Mouse (Mus musculus) splenic B cell, adult 2 months (primary cell): ENCODE measurements around the gene 1520401A03Rik.

Experiments used
- DNase-seq: peaks from one replicate; pipeline ENCODE4 v3.0.0-alpha.2; 2011; ENCODE audit warnings: low read depth, low spot score
- H3K27me3 ChIP-seq: 2 replicates; pipeline ENCODE4 v1.6.1; 2012; ENCODE audit warnings: mild to moderate bottlenecking, low read length, moderate library complexity, mixed read lengths; ENCODE audit not compliant: control insufficient read depth, poor library complexity, insufficient read depth, severe bottlenecking
- H3K36me3 ChIP-seq: 2 replicates; pipeline ENCODE4 v1.6.1; 2012; ENCODE audit warnings: mild to moderate bottlenecking, low read length, moderate library complexity, mixed read lengths; ENCODE audit not compliant: control insufficient read depth, poor library complexity, insufficient read depth, severe bottlenecking

1520401A03Rik gene

DNA sequence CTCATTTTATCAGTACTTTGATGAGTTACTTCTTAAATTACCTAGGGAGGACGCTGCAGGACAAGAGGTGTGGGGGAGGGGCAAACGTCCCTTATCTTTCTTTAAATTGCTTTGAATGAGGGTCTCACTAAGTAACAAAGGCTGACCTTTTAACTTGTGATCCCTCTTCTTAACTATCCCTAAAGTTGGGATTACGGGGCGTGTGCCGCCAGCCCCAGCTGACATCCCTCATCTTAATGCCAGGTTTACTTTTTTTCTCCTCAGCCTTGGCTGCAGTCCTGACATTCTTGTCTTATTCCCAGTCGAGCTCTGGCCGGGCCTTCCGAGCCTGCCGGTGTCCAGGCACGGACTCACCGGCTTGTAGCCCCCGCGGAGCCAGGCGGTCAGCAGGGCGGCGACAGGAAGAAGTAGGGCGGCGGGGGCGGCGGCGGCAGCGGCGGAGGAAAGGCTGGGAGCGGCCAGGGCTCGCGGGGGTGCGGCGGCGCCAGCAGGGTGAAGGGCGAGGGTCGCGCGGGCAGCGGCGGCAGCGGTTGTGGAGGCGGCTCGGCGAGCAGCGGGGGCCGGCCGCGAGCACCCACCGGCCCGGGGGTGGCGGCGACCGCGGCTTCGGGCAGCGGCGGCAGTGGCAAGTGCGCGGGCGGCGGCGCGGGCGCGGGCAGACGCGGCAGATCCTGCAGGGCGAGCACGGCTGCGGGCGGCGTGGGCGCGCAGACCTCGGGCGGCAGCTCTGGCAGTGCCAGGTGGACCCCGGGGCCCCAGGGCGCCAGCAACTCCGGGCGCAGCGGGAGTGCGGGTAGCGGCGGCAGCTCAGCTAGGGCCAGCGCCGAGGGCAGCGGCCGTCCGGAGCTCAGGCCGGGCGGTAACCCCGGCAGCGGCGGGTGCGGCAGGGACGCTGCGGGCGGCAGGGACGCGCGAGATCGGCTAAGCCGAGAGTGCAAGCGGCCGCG is 23.2 kb downstream of the 1520401A03Rik start:
- H3K36me3 ChIP-seq: no peaks in the 10 kb centered on the region
- no peaks in the 10 kb centered on the region for H3K27me3 ChIP-seq
- DNase-seq: no peak

DNA sequence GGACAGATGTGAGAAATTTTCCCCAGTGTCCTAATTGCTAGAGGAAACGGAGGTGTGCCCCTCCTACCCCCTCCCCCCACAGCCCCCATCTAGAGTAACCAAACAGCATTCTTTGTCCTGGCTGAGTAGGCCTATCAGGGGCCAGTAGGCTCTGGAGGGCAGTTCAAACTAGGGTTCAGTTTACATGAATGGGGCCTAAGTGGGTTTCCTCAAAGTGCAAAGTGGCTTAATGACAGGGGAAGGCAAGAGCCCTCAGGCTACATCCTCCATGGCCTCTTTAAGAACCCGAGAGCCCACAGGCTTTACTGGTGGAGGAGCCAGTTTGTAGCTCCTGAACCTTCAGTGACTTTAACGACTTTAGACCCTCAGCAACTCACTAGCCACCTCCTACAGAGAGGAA is 26.8 kb downstream of the 1520401A03Rik start:
- H3K27me3 ChIP-seq: no peaks in the 10 kb centered on the region; the same call in 1 of the 2 replicates
- no peak for DNase-seq

DNA sequence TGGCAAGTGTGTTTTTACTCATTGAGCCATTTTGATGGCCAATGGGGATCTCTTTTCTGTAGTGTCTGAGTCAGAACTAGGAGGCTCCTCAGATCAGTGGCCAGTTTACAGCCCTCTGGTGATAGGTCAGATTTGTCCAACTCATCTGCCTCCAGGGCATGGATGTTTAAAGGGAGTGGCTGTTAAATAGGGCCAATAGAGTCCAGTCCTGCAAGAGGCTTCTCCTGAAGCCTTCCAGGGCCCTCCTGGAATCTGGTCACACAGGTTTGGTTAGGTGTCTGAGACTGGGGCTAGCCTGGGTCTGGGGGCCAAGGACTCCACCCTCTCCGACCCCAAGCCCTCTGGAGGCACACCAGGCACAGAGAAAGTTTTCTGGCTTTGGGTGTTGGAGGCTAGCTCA is 28.1 kb downstream of the 1520401A03Rik start:
- no peak for DNase-seq
- Histone ChIP-seq H3K36me3 (no peaks in the 10 kb centered on the region), H3K27me3 (no peaks in the 10 kb centered on the region; the same call in 1 of the 2 replicates)

More for the DNA sequence above, 26.8 kb downstream of the 1520401A03Rik start:
- no peaks in the 10 kb centered on the region for H3K36me3 ChIP-seq

DNA sequence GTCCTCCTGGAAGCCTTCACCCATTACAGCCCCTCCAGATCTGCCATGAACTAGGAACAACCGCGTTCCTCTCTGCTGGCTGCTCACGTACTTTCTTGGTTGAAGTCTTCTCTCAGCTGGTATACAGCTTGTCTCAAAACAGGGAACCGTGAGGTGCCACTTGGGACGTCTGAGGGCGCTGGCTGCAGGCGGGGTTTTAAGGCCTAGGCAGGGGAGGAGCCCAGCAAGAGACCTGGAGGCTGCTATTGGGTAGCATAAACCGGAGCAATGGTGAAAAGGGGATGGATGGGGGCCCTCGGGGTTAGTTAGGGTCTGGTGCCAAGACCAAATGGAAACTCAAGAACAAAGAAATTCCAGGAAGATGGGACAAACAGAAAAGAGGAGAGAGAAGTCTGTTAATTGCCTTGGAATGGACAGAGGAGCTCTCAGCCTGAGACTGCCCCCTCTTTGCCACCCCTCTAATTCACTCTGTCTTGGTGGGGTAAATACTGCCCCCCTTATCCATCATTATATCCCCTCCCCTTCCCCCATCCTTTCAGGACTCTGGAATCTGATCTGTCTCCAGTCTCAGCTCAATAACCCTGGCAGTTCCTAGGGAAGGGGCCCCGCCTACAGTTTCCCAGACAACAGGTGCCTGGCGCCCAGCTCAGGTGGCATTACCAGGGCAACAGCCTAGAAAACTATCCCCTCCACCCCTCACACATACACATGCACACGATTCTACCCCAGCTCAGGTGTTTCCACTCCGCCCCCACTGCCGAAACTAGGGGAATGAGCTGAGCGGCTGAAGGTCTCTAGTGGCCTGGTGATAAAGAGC is 38.5 kb downstream of the 1520401A03Rik start, which contains the start of gene Cldn9:
Gene Cldn9 (minus strand): TSS at position 171 of the 817 bp plus-strand sequence.
- Histone ChIP-seq H3K27me3 (peaks cover 5% of the 10 kb centered on the region; the same call in 1 of the 2 replicates), H3K36me3 (no peaks in the 10 kb centered on the region)
- DNase-seq: no peak

DNA sequence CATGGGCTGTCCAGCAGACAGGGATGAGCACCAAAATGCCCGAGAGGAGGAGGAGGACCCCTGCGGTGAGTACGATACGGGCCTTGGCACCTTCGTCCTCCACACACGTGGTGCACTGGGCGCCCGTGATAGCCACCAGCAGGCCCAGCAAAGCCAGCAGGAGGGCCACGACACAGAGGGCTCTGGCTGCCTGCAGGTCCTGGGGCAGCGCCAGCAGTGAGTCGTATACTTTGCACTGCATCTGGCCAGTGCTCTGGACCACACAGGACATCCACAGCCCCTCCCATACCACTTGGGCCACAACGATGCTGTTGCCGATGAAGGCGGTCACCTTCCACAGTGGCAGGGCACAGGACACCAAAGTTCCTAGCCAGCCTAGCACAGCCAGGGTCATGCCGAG is 39.4 kb downstream of the 1520401A03Rik start:
- no peak for DNase-seq

DNA sequence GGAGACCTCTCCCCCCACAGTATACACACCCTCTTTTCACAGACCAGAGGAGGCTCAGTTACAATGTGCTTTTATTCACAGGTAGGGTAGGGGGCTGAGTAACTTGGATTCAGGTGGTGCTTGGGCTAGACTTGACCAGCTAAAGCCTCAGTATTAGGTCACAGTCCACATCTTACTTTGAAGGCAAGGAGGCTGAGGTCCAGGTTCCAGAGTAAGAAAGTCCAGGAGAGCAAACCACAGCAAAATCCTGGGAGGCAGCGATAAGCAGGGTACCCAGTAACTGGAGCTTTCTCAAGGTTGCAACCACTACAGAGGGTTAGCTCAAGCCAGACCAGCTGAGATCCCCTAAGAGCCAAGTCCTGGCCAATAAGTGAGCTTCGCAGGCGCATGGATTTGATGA is 40.1 kb downstream of the 1520401A03Rik start:
- Histone ChIP-seq H3K36me3 (no peaks in the 10 kb centered on the region), H3K27me3 (peaks cover 5% of the 10 kb centered on the region; the same call in 1 of the 2 replicates)
- no peak for DNase-seq

More for the DNA sequence above, 39.4 kb downstream of the 1520401A03Rik start:
- Histone ChIP-seq H3K36me3 (no peaks in the 10 kb centered on the region), H3K27me3 (peaks cover 5% of the 10 kb centered on the region; the same call in 1 of the 2 replicates)

DNA sequence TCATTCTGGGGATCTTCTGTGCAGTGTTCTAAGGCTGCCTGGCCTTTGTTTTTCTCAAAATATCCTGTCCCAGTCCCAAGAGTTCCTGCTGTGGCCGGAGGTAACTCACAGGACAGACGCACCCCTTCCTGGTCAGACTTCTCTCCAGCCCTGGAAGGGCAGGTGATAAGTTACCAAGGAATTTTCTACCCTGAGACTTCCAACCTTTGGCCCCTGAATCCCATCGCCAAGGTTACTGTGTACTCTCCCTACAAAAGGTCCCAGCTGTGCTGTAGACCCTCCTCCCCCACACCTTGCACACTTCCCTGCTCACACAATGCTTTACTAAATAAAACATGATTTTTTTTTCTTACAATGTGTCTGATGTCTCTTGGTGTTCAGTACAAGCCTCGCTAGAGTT is 40.5 kb downstream of the 1520401A03Rik start:
- H3K36me3 ChIP-seq: no peaks in the 10 kb centered on the region
- peaks cover 5% of the 10 kb centered on the region; the same call in 1 of the 2 replicates for H3K27me3 ChIP-seq
- DNase-seq: no peak

DNA sequence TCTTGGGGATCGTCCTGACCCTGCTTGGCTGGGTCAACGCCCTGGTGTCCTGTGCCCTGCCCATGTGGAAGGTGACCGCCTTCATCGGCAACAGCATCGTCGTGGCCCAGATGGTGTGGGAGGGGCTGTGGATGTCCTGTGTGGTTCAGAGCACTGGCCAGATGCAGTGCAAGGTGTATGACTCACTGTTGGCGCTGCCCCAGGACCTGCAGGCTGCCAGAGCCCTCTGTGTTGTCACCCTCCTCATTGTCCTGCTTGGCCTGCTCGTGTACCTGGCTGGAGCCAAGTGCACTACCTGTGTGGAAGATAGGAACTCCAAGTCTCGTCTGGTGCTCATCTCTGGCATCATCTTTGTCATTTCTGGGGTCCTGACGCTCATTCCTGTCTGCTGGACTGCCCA is 41.5 kb downstream of the 1520401A03Rik start:
- Histone ChIP-seq H3K36me3 (no peaks in the 10 kb centered on the region), H3K27me3 (peaks cover 5% of the 10 kb centered on the region; the same call in 1 of the 2 replicates)
- DNase-seq: no peak

DNA sequence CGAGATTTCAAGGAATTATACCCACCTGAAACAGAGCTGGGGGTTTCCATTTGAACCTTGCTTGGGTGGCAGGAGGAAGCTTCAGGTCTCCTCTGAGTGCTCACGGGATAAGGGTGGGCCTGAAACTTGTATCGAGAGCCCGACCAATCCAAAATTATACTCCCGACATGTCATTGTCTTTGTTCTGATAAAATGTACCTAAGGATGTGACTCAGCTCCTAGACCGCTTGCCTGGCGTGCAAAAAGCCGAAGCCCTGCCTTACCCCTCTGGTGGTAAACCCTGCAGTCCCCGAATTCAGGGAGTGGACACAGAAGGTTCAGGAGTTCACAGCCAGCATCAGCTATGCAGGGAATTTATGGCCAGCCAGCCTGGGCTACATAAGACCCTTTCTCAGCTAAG is 42.2 kb downstream of the 1520401A03Rik start:
- Histone ChIP-seq H3K36me3 (no peaks in the 10 kb centered on the region), H3K27me3 (peaks cover 5% of the 10 kb centered on the region; the same call in 1 of the 2 replicates)
- DNase-seq: no peak

DNA sequence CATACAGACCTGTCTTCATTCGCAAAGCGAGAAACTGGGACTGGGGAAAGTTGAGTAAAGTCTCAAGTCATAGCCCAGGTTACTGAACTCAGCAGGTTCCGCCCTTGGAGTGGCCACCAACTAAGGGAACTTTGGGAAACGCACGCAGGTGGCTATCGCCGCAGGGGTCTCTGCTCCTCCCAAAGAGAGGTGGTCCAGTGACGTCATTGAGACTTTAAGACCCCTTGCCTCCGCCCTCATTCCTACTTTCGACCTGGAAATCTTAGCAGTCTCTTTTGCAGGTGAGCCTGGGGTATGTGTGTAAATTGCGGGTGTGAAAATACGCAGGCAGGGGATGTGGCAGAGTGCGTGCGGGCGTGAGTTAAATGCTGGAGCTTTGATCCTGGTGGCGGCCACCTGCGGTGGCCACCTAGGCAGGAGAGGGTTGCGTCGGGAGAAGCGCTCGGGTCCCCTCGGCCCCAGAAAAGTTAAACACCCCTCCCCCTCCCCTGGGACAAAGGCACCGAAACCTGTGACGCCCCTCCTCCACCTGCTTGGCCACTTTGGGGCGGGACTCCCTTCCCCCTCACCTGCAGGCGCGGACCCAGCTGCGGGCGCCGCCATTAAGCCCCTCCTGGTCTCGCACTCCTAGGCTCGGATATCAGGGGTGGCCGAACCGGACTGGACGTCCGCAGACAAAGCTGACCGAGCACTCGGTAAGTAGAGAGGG is 43.3 kb downstream of the 1520401A03Rik start, which contains the start of gene Cldn6:
Gene Cldn6 (plus strand): TSS at position 123 of the 709 bp plus-strand sequence.
- no peaks in the 10 kb centered on the region for H3K36me3 ChIP-seq
- H3K27me3 ChIP-seq: peaks cover 5% of the 10 kb centered on the region; the same call in 1 of the 2 replicates
- no peak for DNase-seq

DNA sequence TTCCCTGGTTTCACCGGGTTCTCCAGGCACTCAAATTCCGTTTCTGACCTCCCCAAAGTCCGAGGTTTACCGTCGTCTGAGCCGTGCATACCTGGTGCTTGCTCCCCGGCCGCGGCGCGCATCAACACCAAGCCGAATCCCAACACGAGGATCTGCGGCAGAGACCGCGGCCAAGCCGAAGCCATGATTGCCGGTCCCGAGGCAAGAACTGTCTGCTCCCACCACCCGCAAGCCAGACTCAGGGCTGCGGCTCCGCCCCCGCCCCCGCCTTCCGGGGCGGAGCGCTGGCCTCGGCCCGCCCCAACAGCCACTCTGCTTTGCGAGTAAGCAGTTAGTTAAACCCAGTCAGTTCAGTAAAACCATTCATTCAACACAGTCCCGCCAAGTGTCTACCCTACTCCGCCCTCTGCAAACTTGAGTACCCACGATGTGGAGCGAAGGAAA is 45.3 kb downstream of the 1520401A03Rik start, which contains the start of gene Tnfrsf12a:
Gene Tnfrsf12a (minus strand): TSS at position 233 of the 444 bp plus-strand sequence.
- DNase-seq: peak; percentile 90
- no peaks in the 10 kb centered on the region for H3K36me3 ChIP-seq
- H3K27me3 ChIP-seq: 0 out of 2 replicates have a peak, but pooled peaks cover 3% of the 10 kb centered on the region

DNA sequence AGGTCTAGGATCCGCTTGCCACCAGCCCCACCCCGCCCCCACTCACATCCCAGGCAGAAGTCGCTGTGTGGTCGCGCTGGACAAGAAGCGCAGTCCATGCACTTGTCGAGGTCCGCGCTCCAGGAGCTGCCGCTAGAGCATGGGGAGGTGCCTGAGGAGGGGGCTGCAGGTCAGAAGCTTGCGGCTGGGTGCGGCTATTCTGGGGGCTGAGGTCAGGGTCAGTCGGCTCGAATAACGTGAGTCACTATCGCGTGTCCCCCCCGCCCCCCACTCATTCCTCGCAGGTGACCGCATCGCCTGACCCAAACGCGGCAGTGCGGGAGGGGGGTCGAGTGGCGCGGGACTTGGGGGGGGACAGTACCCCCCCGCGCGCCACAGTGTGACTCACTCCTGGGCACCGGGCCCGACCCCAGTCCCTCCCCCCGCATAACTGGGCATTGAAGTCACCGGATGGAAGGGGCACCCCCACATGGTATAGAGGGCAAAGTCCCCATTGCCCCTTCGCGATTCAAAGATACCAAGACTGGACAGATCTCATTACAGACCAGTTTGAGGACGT is 46.0 kb downstream of the 1520401A03Rik start:
- H3K36me3 ChIP-seq: no peaks in the 10 kb centered on the region
- H3K27me3 ChIP-seq: 0 out of 2 replicates have a peak, but pooled peaks cover 3% of the 10 kb centered on the region
- DNase-seq: peak; percentile 42

DNA sequence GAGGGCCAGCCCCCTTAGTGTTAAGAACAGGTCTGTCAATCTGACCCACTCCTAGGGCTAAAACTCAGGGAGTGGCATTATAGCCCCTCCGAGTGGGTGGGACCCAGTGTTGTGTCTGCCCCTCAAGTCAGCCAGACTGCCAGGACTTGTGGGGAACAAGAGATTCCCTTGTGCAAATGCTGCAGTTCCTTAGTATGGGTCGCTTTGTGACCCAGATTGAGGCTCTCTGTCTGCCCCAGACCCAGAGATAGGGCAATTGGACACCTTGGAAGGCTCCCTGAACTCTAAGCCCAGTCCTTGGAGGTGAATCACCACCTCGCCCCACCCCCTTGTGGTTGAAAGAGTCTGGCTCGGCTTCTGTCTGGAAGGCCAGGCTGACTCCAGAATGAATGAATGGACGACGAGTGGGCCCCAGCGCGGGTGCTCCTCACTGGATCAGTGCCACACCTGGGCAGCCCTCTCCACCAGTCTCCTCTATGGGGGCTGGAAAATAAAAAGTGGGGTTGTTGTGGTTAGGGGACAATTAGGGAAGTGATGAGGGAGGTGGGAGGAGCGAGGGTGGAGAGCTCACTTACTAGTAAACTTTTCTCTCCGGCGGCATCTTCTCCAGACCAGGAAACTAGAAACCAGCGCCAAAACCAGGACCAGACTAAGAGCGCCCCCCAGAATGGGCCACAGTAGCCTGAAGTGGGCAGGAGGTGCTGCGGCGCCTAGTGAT is 46.9 kb downstream of the 1520401A03Rik start:
- peak; percentile 57 for DNase-seq
- Histone ChIP-seq H3K36me3 (no peaks in the 10 kb centered on the region), H3K27me3 (0 out of 2 replicates have a peak, but pooled peaks cover 3% of the 10 kb centered on the region)
